Mouse (Mus musculus): ENCODE data around the gene Lrch2. TPM values are rescaled to one million over a fixed set of nuclear protein-coding genes. Genes with fewer than 3 reads are reported as not detected.
"Not testable (repeated sequence)": the region's sequence is repeated elsewhere in the genome, so short reads cannot be mapped to it uniquely, and the experiment has no call there.

The Lrch2 gene
- total and polyA plus RNA-seq, 3 experiments = not detected

DNA sequence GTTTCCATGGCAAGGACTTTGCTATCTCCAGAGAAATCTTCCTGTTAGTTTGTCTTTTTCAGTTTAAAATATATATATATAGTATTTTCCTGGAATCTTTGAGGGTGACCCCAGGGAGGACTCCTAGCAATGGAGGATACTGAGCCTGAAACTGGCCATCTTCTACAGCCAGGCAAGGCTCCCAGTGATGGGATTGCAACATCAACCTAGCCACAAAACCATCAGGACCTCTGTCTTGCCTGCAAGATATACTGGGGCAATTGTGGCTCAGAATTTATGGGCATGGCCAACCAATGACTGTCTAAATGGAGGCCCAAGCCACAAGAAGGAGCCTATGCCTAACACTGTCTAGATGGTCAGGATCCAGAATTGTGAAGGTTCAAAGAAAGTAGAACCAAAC, 15.5 kb downstream of the Lrch2 start:
- no peaks in the 10 kb centered on the region for H3K27me3 ChIP-seq (ENCODE audit: control insufficient read depth in 1 of 2, insufficient read depth in 2 of 2, low read length in 2 of 2)
- no peak overlapping the region for H3K27ac ChIP-seq (ENCODE audit: control insufficient read depth, low read depth, low read length)
- H3K4me3 ChIP-seq (ENCODE audit: control insufficient read depth in 1 of 2, insufficient read depth in 1 of 2, low read depth in 2 of 2, low read length in 2 of 2) = no peak overlapping the region
- H3K4me1 ChIP-seq (ENCODE audit: control insufficient read depth in 1 of 2, insufficient read depth in 2 of 2, low read length in 2 of 2) = no peaks in the 10 kb centered on the region
- H3K9me3 ChIP-seq (replicated peaks; ENCODE audit: insufficient read depth, low read length) = no peaks in the 10 kb centered on the region
- no peak overlapping the region for H3K9ac ChIP-seq (ENCODE audit: control insufficient read depth, low read depth, low read length, poor library complexity, severe bottlenecking)
- no peaks in the 10 kb centered on the region for H3K79me2 ChIP-seq (ENCODE audit: control insufficient read depth, insufficient read depth, low read length, poor library complexity)
- DNase-seq (ENCODE audit: low read depth, low spot score) = no peak
- H3K36me3 ChIP-seq (ENCODE audit: control insufficient read depth in 1 of 2, insufficient read depth in 2 of 2, low read length in 2 of 2) = no peaks in the 10 kb centered on the region
- TF ChIP-seq TCF12 (IDR thresholded peaks at IDR 0.05; ENCODE audit: low read depth, low read length) (no peak), CHD2 (IDR thresholded peaks at IDR 0.05; ENCODE audit: low read length) (no peak), POLR2AphosphoS5 (IDR thresholded peaks at IDR 0.05; ENCODE audit: borderline replicate concordance, low read depth, low read length) (no peak), HCFC1 (IDR thresholded peaks at IDR 0.05; ENCODE audit: low read depth, low read length) (no peak), JUND (IDR thresholded peaks at IDR 0.05; ENCODE audit: low read depth, low read length) (no peak), ZNF384 (IDR thresholded peaks at IDR 0.05; ENCODE audit: low read depth, low read length) (no peak), E2F4 (IDR thresholded peaks at IDR 0.05; ENCODE audit: borderline replicate concordance, low read depth, low read length) (no peak), ZC3H11A (IDR thresholded peaks at IDR 0.05; ENCODE audit: low read depth, low read length) (no peak), POLR2AphosphoS2 (IDR thresholded peaks at IDR 0.05; ENCODE audit: low read length) (no peak), ETS1 (IDR thresholded peaks at IDR 0.05; ENCODE audit: low read depth, low read length) (no peak), GABPA (IDR thresholded peaks at IDR 0.05; ENCODE audit: low read depth, low read length) (no peak), TAL1 (IDR thresholded peaks at IDR 0.05; ENCODE audit: low read length) (no peak), UBTF (IDR thresholded peaks at IDR 0.05; ENCODE audit: borderline replicate concordance, insufficient read depth, low read depth, low read length) (no peak), POLR2A (IDR thresholded peaks at IDR 0.05; ENCODE audit: control insufficient read depth in 1 of 2, insufficient read depth in 1 of 2, low read depth in 1 of 2, low read length in 2 of 2, poor library complexity in 1 of 2) (no peak)

DNA sequence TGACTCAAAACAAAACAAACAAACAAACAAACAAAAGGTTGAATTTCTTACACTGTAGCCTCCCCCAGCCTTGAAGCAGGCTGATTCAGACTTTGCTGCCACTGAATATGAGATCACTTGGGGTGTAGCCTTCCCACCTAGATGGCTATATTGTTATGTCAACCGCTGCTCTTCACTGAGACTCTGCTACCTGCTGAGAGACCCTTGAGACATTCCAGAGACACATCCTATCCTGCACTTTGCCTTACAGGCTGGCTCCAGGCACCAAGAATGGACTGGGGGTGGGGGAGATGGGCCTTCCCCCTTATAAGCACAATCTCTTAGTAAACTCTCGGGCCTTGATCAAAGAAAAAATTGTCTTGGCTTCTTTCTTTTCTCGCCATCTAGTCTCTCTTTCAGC, 16.8 kb downstream of the Lrch2 start:
- not testable (repeated sequence) for H3K36me3 ChIP-seq (ENCODE audit: control insufficient read depth in 1 of 2, insufficient read depth in 2 of 2, low read length in 2 of 2); H3K9ac ChIP-seq (ENCODE audit: control insufficient read depth, low read depth, low read length, poor library complexity, severe bottlenecking); DNase-seq (ENCODE audit: low read depth, low spot score); H3K4me1 ChIP-seq (ENCODE audit: control insufficient read depth in 1 of 2, insufficient read depth in 2 of 2, low read length in 2 of 2); H3K9me3 ChIP-seq (replicated peaks; ENCODE audit: insufficient read depth, low read length); H3K27me3 ChIP-seq (ENCODE audit: control insufficient read depth in 1 of 2, insufficient read depth in 2 of 2, low read length in 2 of 2); H3K79me2 ChIP-seq (ENCODE audit: control insufficient read depth, insufficient read depth, low read length, poor library complexity); H3K27ac ChIP-seq (ENCODE audit: control insufficient read depth, low read depth, low read length); H3K4me3 ChIP-seq (ENCODE audit: control insufficient read depth in 1 of 2, insufficient read depth in 1 of 2, low read depth in 2 of 2, low read length in 2 of 2)

DNA sequence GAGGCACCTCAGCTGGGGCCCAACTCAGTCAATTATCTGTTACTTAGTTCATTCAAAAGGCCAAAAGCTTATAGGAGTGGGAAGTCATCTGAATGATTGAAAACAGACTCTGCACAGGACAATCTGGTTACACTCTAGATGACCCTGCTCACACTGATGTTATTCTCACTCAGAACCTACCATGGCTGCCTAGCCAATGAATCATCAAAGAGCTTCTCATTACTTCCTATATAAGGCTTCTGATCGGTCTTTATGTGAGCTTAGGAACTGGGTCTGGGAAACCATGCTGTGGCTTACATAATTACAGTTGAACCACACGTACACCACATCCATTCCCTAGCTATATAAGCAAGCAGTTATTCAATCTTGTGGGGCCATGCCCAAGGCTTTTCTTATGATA, 18.3 kb downstream of the Lrch2 start:
- Histone ChIP-seq H3K79me2 (ENCODE audit: control insufficient read depth, insufficient read depth, low read length, poor library complexity) (no peaks in the 10 kb centered on the region), H3K4me1 (ENCODE audit: control insufficient read depth in 1 of 2, insufficient read depth in 2 of 2, low read length in 2 of 2) (no peaks in the 10 kb centered on the region), H3K36me3 (ENCODE audit: control insufficient read depth in 1 of 2, insufficient read depth in 2 of 2, low read length in 2 of 2) (no peaks in the 10 kb centered on the region), H3K4me3 (ENCODE audit: control insufficient read depth in 1 of 2, insufficient read depth in 1 of 2, low read depth in 2 of 2, low read length in 2 of 2) (no peak overlapping the region), H3K27me3 (ENCODE audit: control insufficient read depth in 1 of 2, insufficient read depth in 2 of 2, low read length in 2 of 2) (no peaks in the 10 kb centered on the region), H3K9ac (ENCODE audit: control insufficient read depth, low read depth, low read length, poor library complexity, severe bottlenecking) (no peak overlapping the region), H3K27ac (ENCODE audit: control insufficient read depth, low read depth, low read length) (no peak overlapping the region), H3K9me3 (replicated peaks; ENCODE audit: insufficient read depth, low read length) (no peaks in the 10 kb centered on the region)
- no peak for DNase-seq (ENCODE audit: low read depth, low spot score)
- TF ChIP-seq NELFE (IDR thresholded peaks at IDR 0.05; ENCODE audit: low read depth, low read length) = no peak
- no peak for TF ChIP-seq RAD21 (IDR thresholded peaks at IDR 0.05; ENCODE audit: low read depth, low read length)
- no peak for TF ChIP-seq ZKSCAN1 (IDR thresholded peaks at IDR 0.05; ENCODE audit: low read depth, low read length)
- TF ChIP-seq ETS1 (IDR thresholded peaks at IDR 0.05; ENCODE audit: low read depth, low read length) = no peak
- no peak for TF ChIP-seq EP300 (IDR thresholded peaks at IDR 0.05; ENCODE audit: low read depth in 1 of 2, low read length in 2 of 2)
- TF ChIP-seq MAX (IDR thresholded peaks at IDR 0.05; ENCODE audit: low read length) = no peak
- no peak for TF ChIP-seq MYB (IDR thresholded peaks at IDR 0.05; ENCODE audit: low read depth, low read length)
- TF ChIP-seq MYC (IDR thresholded peaks at IDR 0.05; ENCODE audit: low read depth, low read length) = no peak
- no peak for TF ChIP-seq KAT2A (conservative IDR thresholded peaks at IDR 0.05; ENCODE audit: low read depth, low read length)
- no peak for TF ChIP-seq POLR2A (IDR thresholded peaks at IDR 0.05; ENCODE audit: control insufficient read depth in 1 of 2, insufficient read depth in 1 of 2, low read depth in 1 of 2, low read length in 2 of 2, poor library complexity in 1 of 2)
- TF ChIP-seq ZMIZ1 (IDR thresholded peaks at IDR 0.05; ENCODE audit: low read depth, low read length) = no peak
- no peak for TF ChIP-seq E2F4 (IDR thresholded peaks at IDR 0.05; ENCODE audit: borderline replicate concordance, low read depth, low read length)
- no peak for TF ChIP-seq HCFC1 (IDR thresholded peaks at IDR 0.05; ENCODE audit: low read depth, low read length)
- TF ChIP-seq UBTF (IDR thresholded peaks at IDR 0.05; ENCODE audit: borderline replicate concordance, insufficient read depth, low read depth, low read length) = no peak
- TF ChIP-seq ZNF384 (IDR thresholded peaks at IDR 0.05; ENCODE audit: low read depth, low read length) = no peak
- no peak for TF ChIP-seq POLR2AphosphoS5 (IDR thresholded peaks at IDR 0.05; ENCODE audit: borderline replicate concordance, low read depth, low read length)
- no peak for TF ChIP-seq RCOR1 (IDR thresholded peaks at IDR 0.05; ENCODE audit: low read depth, low read length)
- TF ChIP-seq GATA1 (IDR thresholded peaks at IDR 0.05; ENCODE audit: low read depth, low read length) = no peak
- no peak for TF ChIP-seq BHLHE40 (IDR thresholded peaks at IDR 0.05; ENCODE audit: borderline replicate concordance, low read depth, low read length)

Measured in MEL (cell line).